8 mouse cellular contexts compared by ENCODE assay signal in genomic region chr9:43286870-43287269, GRCm38 (mm10). TPM values are rescaled to one million over a fixed set of nuclear protein-coding genes. Genes with fewer than 3 reads are reported as not detected.
DNase-seq lines count a peak whose midpoint lies in the region; ATAC-seq and TF ChIP-seq lines count a peak whose summit lies in the region.

No protein-coding gene starts in this region.

- no peak overlapping the region for H3ac ChIP-seq in C2C12 (ENCODE audit: control insufficient read depth, insufficient read length, low read depth)

- no peak overlapping the region for H3K4me3 ChIP-seq in C2C12 (ENCODE audit: insufficient read depth, poor library complexity, severe bottlenecking)
- no peak overlapping the region for H3K4me3 ChIP-seq in embryonic facial prominence, embryonic 14.5 days (ENCODE audit: low read depth, low read length)

- H3K4me2 ChIP-seq in embryonic facial prominence, embryonic 14.5 days (ENCODE audit: low read depth, low read length) = peak overlapping the region; percentile 42

- WGBS in embryonic facial prominence, embryonic 14.5 days = 2% methylated on average over 20 of the region's 20 CpGs

- H3K27ac ChIP-seq in embryonic facial prominence, embryonic 14.5 days (replicated peaks; ENCODE audit: low read depth, low read length) = no peak overlapping the region

- 0 out of 2 replicates have a peak, but pooled peaks have one; percentile 44 for ATAC-seq in embryonic facial prominence, embryonic 14.5 days (ENCODE audit: low read depth)
- ATAC-seq in monocyte, adult 5-6 weeks (replicated peaks; ENCODE audit: insufficient number of reproducible peaks, low FRiP score, low TSS enrichment, poor library complexity, severe bottlenecking) = no peak

- H3K4me1 ChIP-seq in embryonic facial prominence, embryonic 14.5 days (ENCODE audit: control insufficient read depth, insufficient read depth, low read length) = no peaks in the 10 kb centered on the region

- no peaks in the 10 kb centered on the region for H3K27me3 ChIP-seq in C2C12 (ENCODE audit: control insufficient read depth, insufficient read depth, insufficient read length)
- H3K27me3 ChIP-seq in embryonic facial prominence, embryonic 14.5 days (replicated peaks; ENCODE audit: control insufficient read depth, insufficient read depth, low read length) = no peaks in the 10 kb centered on the region

- H3K9ac ChIP-seq in embryonic facial prominence, embryonic 14.5 days (ENCODE audit: low read depth, low read length) = peak overlapping the region; percentile 54

- H3K79me3 ChIP-seq in C2C12 (ENCODE audit: low read depth) = no peaks in the 10 kb centered on the region

- no peaks in the 10 kb centered on the region for H3K9me3 ChIP-seq in embryonic facial prominence, embryonic 14.5 days (ENCODE audit: control insufficient read depth, low read length)

- intact Hi-C loops in heart, postnatal 14 days (cut with DNase I) = loop anchor here (5.0 kb wide), 1 partner anchor 515 kb away; no protein-coding TSS in a partner anchor

- no peaks in the 10 kb centered on the region for H3K79me2 ChIP-seq in C2C12 (ENCODE audit: control insufficient read depth, insufficient read depth)

- peak; percentile 82 for DNase-seq in adrenal gland, postnatal 14 days
- DNase-seq in embryonic facial prominence, embryonic 14.5 days (ENCODE audit: low spot score) = peak; percentile 47
- peak; percentile 69 to 82 for DNase-seq in heart, postnatal 14 days
- peak; percentile 39 to 72 for DNase-seq in layer of hippocampus, adult 18-20 months (ENCODE audit: low spot score in 2 of 2)
- DNase-seq in lung, postnatal 10 days = peak; percentile 78
- peak; percentile 65 for DNase-seq in right cerebral cortex, adult 2 months (ENCODE audit: low spot score in 2 of 2)

- no peaks in the 10 kb centered on the region for H3K36me3 ChIP-seq in C2C12 (ENCODE audit: control insufficient read depth, insufficient read depth)
- no peaks in the 10 kb centered on the region for H3K36me3 ChIP-seq in embryonic facial prominence, embryonic 14.5 days (ENCODE audit: control insufficient read depth, insufficient read depth, low read length)

- peak; percentile 97 for TF ChIP-seq CTCF in C2C12 (IDR thresholded peaks at IDR 0.05; ENCODE audit: control insufficient read depth, insufficient read depth, insufficient read length)

TF ChIP-seq in C2C12, 6 proteins besides CTCF, POLR2A, EP300 and RAD21:
- TF ChIP-seq MYOD1 (IDR thresholded peaks at IDR 0.05; ENCODE audit: control insufficient read depth, insufficient read length, low read depth) (no peak), FOSL1 (IDR thresholded peaks at IDR 0.05; ENCODE audit: insufficient read depth, low read length, poor library complexity, severe bottlenecking) (no peak), USF1 (IDR thresholded peaks at IDR 0.05; ENCODE audit: low read depth) (no peak), MAX (IDR thresholded peaks at IDR 0.05) (no peak), MYOG (IDR thresholded peaks at IDR 0.05; ENCODE audit: control insufficient read depth, extremely low read depth, insufficient read length) (no peak), CEBPB (IDR thresholded peaks at IDR 0.05; ENCODE audit: low read depth) (no peak)
TF ChIP-seq in C2C12: peak in this region for 0.

RNA-seq across cellular contexts. Expression of gene Trim29, which starts 23.8 kb away (rescaled TPM):
- polyA plus RNA-seq in C2C12 (2012; fragmentation: generic; extraction: Trizol) = 0.02 TPM
- total RNA-seq in adrenal gland, postnatal 14 days (2021) = 0.19 TPM in 1 of 2 replicates, not detected in the other
- polyA plus RNA-seq in embryonic facial prominence, embryonic 14.5 days (2014; fragmentation: Nextera tagmentation; extraction: Ambion mirVana) = 37.1 and 43.5 TPM in 2 replicates
- total RNA-seq in heart, postnatal 14 days (2021) = under 1 TPM; 0.17 to 0.34 TPM
- total RNA-seq in layer of hippocampus, adult 18-20 months (2021) = under 1 TPM; 0.23 to 0.69 TPM
- total RNA-seq in monocyte, adult 5-6 weeks (2017) = not detected in 3 replicates

RNA-seq across cellular contexts. Expression of gene Oaf, which starts 47.2 kb away (rescaled TPM):
- 86.9 TPM for polyA plus RNA-seq in C2C12 (2012; fragmentation: generic; extraction: Trizol)
- 23.4 and 34.9 TPM in 2 replicates for total RNA-seq in adrenal gland, postnatal 14 days (2021)
- polyA plus RNA-seq in embryonic facial prominence, embryonic 14.5 days (2014; fragmentation: Nextera tagmentation; extraction: Ambion mirVana) = 118 and 123 TPM in 2 replicates
- total RNA-seq in heart, postnatal 14 days (2021) = 10 to 100 TPM; 13.0 to 14.9 TPM
- total RNA-seq in layer of hippocampus, adult 18-20 months (2021) = 10 to 100 TPM; 19.2 to 20.3 TPM
- 0.10 to 0.43 TPM in 2 of 3 replicates, not detected in the other for total RNA-seq in monocyte, adult 5-6 weeks (2017)
